Mouse (Mus musculus) layer of hippocampus, adult 2 months (tissue): ENCODE measurements around the gene Vdac2. TPM values are rescaled to one million over a fixed set of nuclear protein-coding genes. Genes with fewer than 3 reads are reported as not detected.
A peak's percentile ranks its signal among the peaks of the same experiment; 100 is the strongest.

Experiments used
- DNase-seq, 2 experiments: peaks; one replicate each; pipeline ENCODE4 v3.0.0; 2022; ENCODE audit warnings: low spot score in 2 of 2
- H3K27ac ChIP-seq: fragments of 200-600 bp; 2 replicates; pipeline ENCODE4 v1.8.1; 2022
- H3K4me3 ChIP-seq: fragments of 200-600 bp; 2 replicates; pipeline ENCODE4 v1.8.1; 2022; ENCODE audit warnings: mild to moderate bottlenecking
- CTCF ChIP-seq: fragments of 200-600 bp; conservative IDR thresholded peaks from 2 replicates; pipeline ENCODE4 v1.8.1; 2022; ENCODE audit warnings: antibody characterized with exemption, mild to moderate bottlenecking, moderate library complexity
- total RNA-seq, 2 experiments: library from RNA; stranded (reverse); gene quantifications; 2 replicates each; pipeline ENCODE4 v1.2.3; 2021

Vdac2 gene
- total RNA-seq, 2 experiments from 2014 or later = 223 to 230 TPM

DNA sequence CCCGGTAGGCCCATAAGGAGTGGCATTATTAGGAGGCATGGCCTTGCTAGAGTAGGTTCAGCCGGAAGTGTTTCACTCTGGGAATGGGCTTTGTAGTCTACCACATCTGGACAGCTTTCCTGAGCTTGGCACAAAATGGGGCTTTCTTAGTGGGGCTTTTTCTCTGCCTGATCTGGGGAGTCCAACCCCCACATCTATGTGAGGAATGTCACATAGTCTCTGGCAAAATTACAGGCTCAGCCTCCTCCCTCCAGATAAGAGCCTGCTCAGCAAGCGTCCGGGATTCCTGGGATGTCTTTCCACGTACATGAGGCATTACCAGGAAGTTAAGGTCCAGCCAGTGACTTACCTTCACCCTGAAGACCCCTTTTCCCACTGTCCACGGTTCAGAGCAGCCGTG lies 1.1 kb upstream of the Vdac2 start:
- H3K27ac ChIP-seq = no peak overlapping the region; the same call in 1 of the 2 replicates

DNA sequence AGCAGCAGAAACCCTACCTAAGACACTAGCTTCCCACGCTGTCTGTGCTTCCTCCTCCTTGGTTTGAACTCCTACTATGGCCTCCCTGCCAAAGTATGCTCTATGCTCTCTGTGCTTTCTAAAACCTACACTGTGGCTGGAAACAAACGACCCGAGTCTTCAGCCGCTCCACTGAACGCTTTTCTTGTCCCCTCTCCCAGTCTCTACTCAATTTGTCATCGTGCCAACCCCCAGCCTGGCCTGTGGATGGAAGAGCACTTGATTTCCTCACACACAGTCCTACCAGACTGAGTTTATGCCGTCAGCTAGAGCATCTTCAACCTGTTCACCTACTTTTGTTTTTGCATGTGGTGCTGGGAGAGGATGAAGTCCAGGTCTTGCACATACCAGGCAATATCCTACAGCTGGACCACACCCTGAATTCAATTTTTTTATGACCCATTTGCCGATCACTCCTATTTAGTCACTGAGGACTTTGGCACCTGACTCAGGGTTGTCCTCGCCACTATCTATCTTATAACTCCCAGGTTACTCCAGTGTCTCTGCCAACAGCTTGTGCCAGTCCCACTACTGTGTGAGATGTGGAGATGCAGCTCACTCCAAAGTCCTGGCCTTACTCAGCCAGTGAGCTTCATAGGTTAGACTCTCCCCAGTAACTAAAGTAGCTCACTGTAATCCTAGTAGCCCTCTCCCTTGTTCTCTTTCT lies 901 bp downstream of the Vdac2 start:
- Histone ChIP-seq H3K27ac (peak overlapping the region; percentile 29; the same call in 1 of the 2 replicates), H3K4me3 (no peak overlapping the region)
- no peak for TF ChIP-seq CTCF
- no peak for DNase-seq

More for the DNA sequence above, 1.1 kb upstream of the Vdac2 start:
- H3K4me3 ChIP-seq = no peak overlapping the region
- no peak for TF ChIP-seq CTCF
- no peak for DNase-seq

DNA sequence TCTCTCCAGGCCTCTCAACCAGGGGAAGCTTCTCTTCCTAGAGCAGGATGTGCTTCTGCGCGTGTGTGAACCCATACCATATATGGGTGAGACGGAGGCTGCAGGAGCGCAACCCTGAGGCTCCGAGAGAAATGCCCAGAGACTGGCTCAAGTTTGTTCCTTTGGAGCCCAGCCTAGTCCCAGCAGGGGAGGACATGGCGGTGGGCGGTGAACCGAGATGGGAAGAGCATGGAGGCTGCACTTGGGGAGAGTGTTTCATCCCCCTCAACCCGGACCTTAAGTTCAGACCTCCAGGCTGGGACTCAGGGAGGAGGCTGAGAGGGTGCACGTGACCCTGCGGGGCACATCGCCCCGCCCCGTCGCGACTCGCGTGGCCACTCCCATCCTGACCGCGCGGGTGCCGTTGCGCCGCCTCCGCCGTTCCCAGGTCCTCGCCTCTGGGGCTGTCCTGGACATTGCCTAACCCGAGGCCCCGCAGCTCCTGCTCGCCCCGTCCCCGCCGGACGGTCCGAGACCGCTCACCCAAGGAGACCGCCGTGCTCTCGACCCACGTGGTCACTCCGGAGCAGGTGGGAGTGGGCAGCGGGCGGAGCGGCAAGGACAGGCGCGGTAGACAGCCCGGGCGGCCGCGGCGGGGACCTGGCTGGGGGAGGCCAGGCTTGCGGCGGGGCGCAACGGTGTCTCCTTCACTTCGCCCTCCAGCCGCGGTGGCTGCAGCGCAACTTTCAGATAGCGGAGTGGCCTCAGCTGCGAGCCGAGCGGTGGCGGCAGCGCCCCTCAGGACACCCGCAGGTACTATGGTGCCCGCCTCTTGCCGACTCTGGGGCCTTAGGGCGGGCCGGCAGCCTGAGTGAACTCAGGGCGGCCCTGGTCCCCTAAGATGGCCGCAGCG lies 6.1 kb downstream of the Vdac2 start:
- Histone ChIP-seq H3K4me3 (peak overlapping the region; percentile 100), H3K27ac (peak overlapping the region; percentile 100)
- peak; percentile 95 to 96 for DNase-seq
- peak; percentile 28 for TF ChIP-seq CTCF

DNA sequence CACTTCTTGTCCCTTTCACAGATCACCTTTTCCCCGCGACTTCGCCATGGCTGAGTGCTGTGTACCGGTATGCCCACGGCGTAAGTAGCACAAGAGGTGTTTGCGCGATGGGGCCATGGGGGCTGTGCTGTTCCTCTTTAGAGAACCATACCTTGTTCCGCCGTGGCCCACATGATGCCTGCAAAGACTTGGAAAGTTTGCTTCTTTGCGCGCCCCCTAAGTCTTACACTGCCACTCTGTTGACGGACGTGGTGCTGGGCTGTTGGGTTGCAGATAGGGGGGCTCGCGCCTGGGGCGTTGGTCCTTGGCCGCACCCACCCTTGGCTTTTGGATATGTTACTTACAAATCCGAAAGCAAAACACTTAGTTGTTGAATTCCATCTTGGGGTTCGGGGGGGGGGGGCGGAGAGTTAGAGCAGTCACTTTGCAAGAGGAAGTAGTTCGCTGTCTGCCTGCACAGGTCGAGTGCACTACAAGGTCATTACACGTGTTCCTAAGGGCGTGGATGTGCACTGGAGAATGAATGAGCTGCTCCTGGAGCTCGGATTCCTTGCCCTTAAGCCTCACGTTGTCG lies 6.9 kb downstream of the Vdac2 start:
- Histone ChIP-seq H3K27ac (peak overlapping the region; percentile 100), H3K4me3 (peak overlapping the region; percentile 100)
- DNase-seq = no peak
- no peak for TF ChIP-seq CTCF

DNA sequence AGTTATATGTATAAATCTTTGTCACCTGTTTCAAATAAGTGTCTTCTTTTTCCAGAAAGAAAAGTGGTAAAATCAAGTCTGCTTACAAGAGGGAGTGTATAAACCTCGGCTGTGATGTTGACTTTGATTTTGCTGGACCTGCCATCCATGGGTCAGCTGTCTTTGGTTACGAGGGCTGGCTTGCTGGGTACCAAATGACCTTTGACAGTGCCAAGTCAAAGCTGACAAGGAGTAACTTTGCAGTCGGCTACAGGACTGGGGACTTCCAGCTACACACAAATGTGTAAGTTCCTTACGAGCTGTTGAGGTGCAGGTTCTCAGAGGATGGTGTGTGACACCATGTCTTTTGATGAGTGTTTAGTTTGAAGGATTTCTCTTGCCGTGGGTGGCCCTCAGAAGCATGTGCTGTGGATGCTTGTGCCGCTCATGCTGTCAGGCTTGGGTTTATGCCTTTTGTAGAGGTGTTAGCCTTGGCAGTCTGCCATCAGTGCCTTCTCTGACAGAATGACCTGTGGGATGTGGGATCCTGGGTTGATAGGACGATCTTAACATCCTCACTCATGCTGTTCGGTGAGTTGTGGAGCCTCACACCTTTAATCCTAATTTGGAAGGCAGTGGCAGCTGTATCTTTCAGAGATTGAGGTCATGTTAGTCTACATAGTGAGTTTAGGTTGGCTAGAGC lies 13.4 kb downstream of the Vdac2 start:
- Histone ChIP-seq H3K27ac (no peak overlapping the region), H3K4me3 (no peak overlapping the region)
- no peak for DNase-seq
- TF ChIP-seq CTCF = no peak

- no peak for DNase-seq
- no peak overlapping the region for H3K4me3 ChIP-seq
- H3K27ac ChIP-seq = peak overlapping the region; percentile 53; the same call in 1 of the 2 replicates
- TF ChIP-seq CTCF = peak; percentile 66
Observed at GRCm38 (mm10) chr14:21841819-21842592, 17.0 kb downstream of the Vdac2 start.

- H3K4me3 ChIP-seq = no peak overlapping the region
- TF ChIP-seq CTCF = no peak
- no peak for DNase-seq
- H3K27ac ChIP-seq = peak overlapping the region; percentile 53; the same call in 1 of the 2 replicates
Observed at GRCm38 (mm10) chr14:21843263-21843662, 18.2 kb downstream of the Vdac2 start.

- TF ChIP-seq CTCF = no peak
Observed at GRCm38 (mm10) chr14:21846827-21847380, 21.9 kb downstream of the Vdac2 start.

DNA sequence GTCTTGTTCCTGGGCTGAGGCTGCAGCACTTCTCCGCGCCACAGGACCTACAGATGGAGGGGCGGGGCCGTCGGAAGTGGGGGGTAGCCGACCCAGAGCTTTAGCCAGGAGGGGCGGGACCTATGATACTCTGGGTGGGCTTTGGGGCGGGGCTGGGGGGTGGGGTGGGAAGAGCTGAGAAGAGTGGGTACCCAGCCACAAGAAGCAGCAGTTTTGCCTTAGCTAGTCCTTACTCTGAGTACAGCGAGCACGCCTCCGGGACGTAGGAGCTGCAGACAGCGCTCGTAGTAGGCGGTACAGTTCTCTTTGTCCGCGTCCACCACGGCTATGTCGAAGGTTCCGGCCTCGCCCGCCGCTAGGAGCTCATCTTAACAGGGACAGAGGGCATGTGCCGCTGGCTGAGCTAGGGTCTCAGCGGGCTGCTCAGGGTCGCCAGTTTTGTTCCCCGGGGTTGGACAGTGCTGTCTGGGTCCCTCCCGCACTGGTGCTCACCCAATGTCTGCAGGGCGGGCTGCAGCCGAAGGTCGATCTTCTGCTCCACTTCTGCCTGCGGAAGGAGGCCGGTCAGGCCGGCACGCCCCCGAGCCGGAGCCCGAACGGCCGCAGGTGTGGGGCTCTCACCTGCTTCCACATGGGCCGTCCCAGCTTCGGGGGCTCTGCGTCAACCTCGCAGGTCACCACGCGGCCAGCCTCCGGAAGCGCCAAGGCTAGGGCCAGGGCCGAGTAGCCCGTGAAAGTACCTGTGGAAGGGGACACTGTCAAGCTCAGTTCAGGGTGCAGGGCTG lies 22.5 kb downstream of the Vdac2 start:
- H3K27ac ChIP-seq = peak overlapping the region; percentile 88
- no peak for TF ChIP-seq CTCF
- DNase-seq = peak in 1 of 2 experiments; percentile 32
- peak overlapping the region; percentile 93 for H3K4me3 ChIP-seq

More at GRCm38 (mm10) chr14:21846827-21847380, 21.9 kb downstream of the Vdac2 start:
- H3K4me3 ChIP-seq = peak overlapping the region; percentile 93
- no peak for DNase-seq
- H3K27ac ChIP-seq = no peak overlapping the region; the same call in 1 of the 2 replicates

- peak; percentile 99 for TF ChIP-seq CTCF
- H3K4me3 ChIP-seq = peak within 1 kb of the TSS; percentile 93
- peak within 1 kb of the TSS; percentile 88 for H3K27ac ChIP-seq
- DNase-seq = peak; percentile 94 to 98
Observed at GRCm38 (mm10) chr14:21848166-21849154, 23.4 kb downstream of the Vdac2 start, which contains the start of gene Comtd1. Gene Comtd1 (minus strand): TSS chr14:21848977.
